9 mouse cellular contexts compared by ENCODE assay signal in genomic region chr5:34985867-34986266, GRCm38 (mm10). TPM values are rescaled to one million over a fixed set of nuclear protein-coding genes. Genes with fewer than 3 reads are reported as not detected.
DNase-seq lines count a peak whose midpoint lies in the region; ATAC-seq and TF ChIP-seq lines count a peak whose summit lies in the region.
"Had no signal": no experiment of that assay in that cellular context is flagged by ENCODE, and none has a peak within 500 bp of the region (broad histone marks: within the 10 kb centered on the region; RNA-seq: fewer than 3 reads in every experiment).

No protein-coding gene starts in this region.

- no peak for ATAC-seq in Patski
- 0 out of 2 replicates have a peak, but pooled peaks have one; percentile 53 for ATAC-seq in liver, embryonic 16.5 days (ENCODE audit: low read depth)

- no peak overlapping the region for H3K9ac ChIP-seq in liver, embryonic 16.5 days (ENCODE audit: low read depth, low read length)
- H3K9ac ChIP-seq: heart, embryonic 13.5 days had no signal

- DNase-seq in A20 (ENCODE audit: low read depth, low spot score) (peak; percentile 62), Patski (ENCODE audit: low read depth, low spot score) (peak; percentile 22)
- DNase-seq in cerebellum, postnatal 10 days, result peak; percentile 87 to 89
- DNase-seq in gastrocnemius, postnatal 36 days, result peak; percentile 65 to 79
- peak; percentile 90 for DNase-seq in kidney, postnatal 4 days
- peak; percentile 60 for DNase-seq in retina, postnatal 1 day
- DNase-seq in thymus, postnatal 25 days, result peak; percentile 78

- H3K27ac ChIP-seq in liver, embryonic 16.5 days (ENCODE audit: low read length), result no peak overlapping the region
- H3K27ac ChIP-seq: heart, embryonic 13.5 days had no signal

- intact Hi-C loops in gastrocnemius, postnatal 36 days (cut with DNase I), result loop anchor here (1.0 kb wide), 1 partner anchor 39 kb away; no protein-coding TSS in a partner anchor

- CTCF ChIA-PET in Patski (lab: Charles Lee), result interaction anchor here (0.9 to 6.5 kb wide), 17 partner anchors 9 to 118 kb away, joined by 3 to 32 read pairs (median 5); partner anchors contain the start of gene Hgfac

- POLR2A ChIA-PET in Patski (lab: Charles Lee), result interaction anchor here (1.0 to 1.5 kb wide), 3 partner anchors 55 to 70 kb away, joined by 3 to 4 read pairs (median 3); partner anchors contain the start of gene Hgfac

- WGBS in liver, embryonic 16.5 days (ENCODE audit: insufficient replicate concordance), result 29% methylated on average over 2 of the region's 2 CpGs

- no peak overlapping the region for H3K4me3 ChIP-seq in liver, embryonic 16.5 days (ENCODE audit: low read depth, low read length)
- H3K4me3 ChIP-seq: heart, embryonic 13.5 days had no signal

- TF ChIP-seq CTCF in Patski (IDR thresholded peaks at IDR 0.05), result no peak

- in situ Hi-C loops in Patski (cut with MboI; ENCODE audit: low pct_unique_long_range_greater_than_20kb), result loop anchor here (5.0 kb wide), 2 partner anchors 36 to 106 kb away; no protein-coding TSS in a partner anchor

- H3K36me3 ChIP-seq in liver, embryonic 16.5 days (ENCODE audit: control insufficient read depth, insufficient read depth), result peaks cover 6% of the 10 kb centered on the region; the same call in 1 of the 2 replicates

- H3K4me1 ChIP-seq in liver, embryonic 16.5 days (ENCODE audit: control insufficient read depth, low read depth, low read length), result peaks cover 39% of the 10 kb centered on the region

- H3K4me2 ChIP-seq in liver, embryonic 16.5 days (ENCODE audit: low read depth, low read length), result no peak overlapping the region
- H3K4me2 ChIP-seq: heart, embryonic 13.5 days had no signal

- H3K27me3 ChIP-seq in Patski, result no peaks in the 10 kb centered on the region
- no peaks in the 10 kb centered on the region for H3K27me3 ChIP-seq in liver, embryonic 16.5 days (ENCODE audit: control insufficient read depth, insufficient read depth, low read depth, low read length)
- H3K27me3 ChIP-seq: heart, embryonic 13.5 days had no signal

- H3K9me3 ChIP-seq in liver, embryonic 16.5 days (replicated peaks; ENCODE audit: control insufficient read depth, low read length), result no peaks in the 10 kb centered on the region
- H3K9me3 ChIP-seq: heart, embryonic 13.5 days had no signal

RNA-seq across cellular contexts. Expression of gene Rgs12, which starts 36.6 kb away (rescaled TPM):
- polyA plus RNA-seq in Patski (2021), result 19.4 TPM
- total RNA-seq in gastrocnemius, postnatal 36 days (2021), result 1 to 10 TPM; 2.5 to 3.8 TPM
- 15.7 and 16.2 TPM in 2 replicates for polyA plus RNA-seq in liver, embryonic 16.5 days (2015; fragmentation: Nextera tagmentation; extraction: Ambion mirVana)

RNA-seq across cellular contexts. Expression of gene Hgfac, which starts 55.4 kb away (rescaled TPM):
- polyA plus RNA-seq in Patski (2021), result 5.5 TPM
- under 1 TPM in 1 of 2 experiments, not detected in 1; 0.37 TPM for total RNA-seq in gastrocnemius, postnatal 36 days (2021)
- 214 and 277 TPM in 2 replicates for polyA plus RNA-seq in liver, embryonic 16.5 days (2015; fragmentation: Nextera tagmentation; extraction: Ambion mirVana)

Comparison
In these comparisons a context has a peak if more than half of its experiments do, and no peak if none do; other contexts are left out.
1. DNase-seq: peak in every context shown above with its lines; median percentile 90 in kidney, postnatal 4 days; 88 in cerebellum, postnatal 10 days; 78 in thymus, postnatal 25 days; 72 in gastrocnemius, postnatal 36 days; 62 in A20; 60 in retina, postnatal 1 day; 22 in Patski.
2. RNA of gene Hgfac, which starts 55.4 kb away (polyA plus RNA-seq): 214 to 277 TPM in liver, embryonic 16.5 days; 5.5 TPM in Patski (single experiment); every median in the first group is over 10 times any median in the second.